Mouse (Mus musculus): Measurements from ENCODE around the gene Ccdc28a.
A peak's percentile ranks its signal among the peaks of the same experiment; 100 is the strongest.

The Ccdc28a gene

DNA sequence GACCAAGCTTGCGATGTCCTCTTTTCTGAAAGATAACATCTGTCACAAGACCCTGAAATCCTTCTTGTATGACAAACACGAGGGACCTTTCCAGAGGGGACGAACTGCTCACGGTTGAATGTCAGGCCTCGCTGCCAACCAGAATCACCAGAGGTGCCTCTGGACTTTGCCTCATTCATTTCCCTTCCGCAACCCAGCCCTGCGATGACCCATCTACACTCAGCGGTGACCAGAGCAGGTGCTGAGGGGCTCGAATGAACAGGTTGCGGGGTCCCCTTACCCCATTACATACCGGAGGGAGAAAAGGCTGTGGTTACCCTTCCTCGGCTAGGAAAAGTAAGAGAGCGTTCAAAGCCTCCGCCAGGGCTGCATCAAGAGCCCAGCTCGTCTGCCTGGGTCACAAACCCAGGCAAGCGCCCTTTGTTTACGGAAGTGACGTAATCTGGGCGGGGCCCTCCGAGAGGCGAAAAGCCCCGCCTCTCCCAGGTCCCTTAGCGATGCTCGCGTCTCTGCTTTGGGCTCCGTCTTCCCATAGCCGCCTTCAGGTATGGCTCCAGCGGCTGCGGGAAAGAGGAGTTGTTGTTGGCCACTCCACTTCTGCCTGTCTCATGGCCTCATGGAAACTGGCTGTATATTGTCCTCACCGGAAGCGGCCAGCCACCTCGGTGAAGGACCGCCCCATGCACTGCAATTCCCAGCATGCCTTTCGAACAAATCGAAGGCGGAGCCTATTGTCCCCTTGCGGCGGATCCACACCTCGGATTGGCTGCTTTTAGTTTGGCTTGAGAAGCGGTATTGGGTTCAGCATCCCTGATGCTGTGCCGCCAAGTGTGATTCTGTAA lies at the start of gene Ccdc28a:
Gene Ccdc28a, minus strand, starts transcription at position 439 of the 842 bp plus-strand sequence.
- DNase-seq (ENCODE audit: low read depth, low spot score) = peak; percentile 99

DNA sequence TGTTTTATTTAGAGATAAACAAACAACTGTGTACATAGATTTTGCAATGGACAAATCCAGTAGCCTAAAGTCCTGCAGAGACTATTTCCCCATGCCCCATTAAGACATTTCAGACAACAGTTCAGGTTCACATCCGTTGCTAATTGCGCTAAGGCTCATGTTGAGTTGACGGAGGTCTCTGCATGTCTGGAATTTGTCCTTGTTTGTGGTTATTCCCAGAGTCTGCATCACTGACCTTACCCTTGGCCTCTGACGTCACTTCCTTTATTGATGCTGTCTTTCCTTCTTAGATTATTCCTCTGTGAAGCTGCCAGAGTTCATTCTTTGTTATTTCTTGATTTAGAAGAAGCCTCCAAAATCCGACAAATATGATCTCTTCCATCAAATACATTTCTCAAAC lies 49.2 kb upstream of the Ccdc28a start:
- no peak for DNase-seq (ENCODE audit: low read depth, low spot score)

DNA sequence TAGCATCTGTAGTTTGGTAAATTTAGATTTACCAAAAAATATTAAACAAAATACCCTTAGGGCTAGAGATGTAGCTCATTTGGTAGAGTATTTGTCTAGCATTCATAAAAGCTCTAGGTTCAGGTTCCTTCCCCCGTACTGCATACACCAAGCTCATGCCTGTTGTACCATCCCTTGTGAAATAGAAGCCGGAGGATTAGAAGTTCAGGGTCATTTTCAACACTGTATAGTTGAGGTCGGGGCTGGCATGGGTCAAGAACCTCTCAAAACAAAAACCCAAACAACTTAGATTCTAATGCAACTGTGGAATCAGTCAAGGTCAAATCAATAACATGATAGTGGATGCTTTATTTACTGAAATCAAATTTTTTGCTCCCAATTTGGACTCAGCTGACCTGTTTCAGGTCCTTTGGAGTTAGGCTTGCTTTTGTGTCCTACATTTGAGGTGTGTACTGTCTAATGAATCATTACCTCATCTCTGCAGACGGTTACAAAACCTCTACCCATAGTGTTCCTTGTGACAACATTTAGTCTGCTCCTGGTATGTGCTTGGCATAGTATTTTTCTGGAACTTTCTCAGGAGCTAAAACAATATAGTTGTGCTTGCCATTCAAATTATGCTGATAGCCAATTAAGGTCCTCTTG lies 41.4 kb upstream of the Ccdc28a start:
- DNase-seq (ENCODE audit: low read depth, low spot score) = no peak

DNA sequence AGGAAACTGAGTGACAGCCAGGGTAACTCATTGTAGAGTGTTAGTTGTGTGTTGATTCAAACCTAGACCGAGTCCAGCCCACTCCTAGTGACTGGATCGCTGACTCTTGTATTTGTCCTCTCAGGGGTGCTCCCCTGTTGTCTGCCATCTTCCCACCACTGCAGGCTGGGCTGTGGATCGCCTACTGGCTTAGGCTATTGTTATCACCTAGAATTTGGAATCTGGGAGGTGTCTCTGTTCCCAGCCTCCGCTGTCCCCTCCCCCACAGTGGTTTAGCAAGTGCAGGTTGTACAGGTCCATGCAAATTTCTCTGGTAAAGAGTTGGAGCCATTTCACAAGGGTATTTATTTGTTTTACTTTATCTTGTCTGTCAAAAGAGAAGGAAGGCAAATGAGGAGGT lies 16.5 kb upstream of the Ccdc28a start:
- DNase-seq (ENCODE audit: low read depth, low spot score) = no peak

DNA sequence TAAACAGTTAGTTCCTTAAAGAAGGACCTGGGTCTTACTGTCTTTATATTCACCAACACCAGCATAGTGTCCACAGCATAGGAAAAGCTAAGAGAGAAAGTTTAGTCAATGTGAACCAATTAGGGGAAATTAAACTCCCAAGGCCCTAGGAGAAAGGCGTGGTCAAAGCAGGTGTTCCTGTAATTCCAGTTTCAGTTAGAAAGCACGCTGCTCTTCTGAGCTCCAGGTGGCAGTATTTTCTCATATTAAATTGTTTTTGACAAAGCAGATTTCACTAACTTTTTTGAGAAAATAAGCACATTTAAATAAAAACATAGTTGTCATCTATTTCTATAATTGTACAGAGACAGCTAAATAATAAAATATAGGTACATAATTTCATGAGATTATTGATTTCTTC lies 8.8 kb upstream of the Ccdc28a start:
- DNase-seq (ENCODE audit: low read depth, low spot score) = peak; percentile 65

DNA sequence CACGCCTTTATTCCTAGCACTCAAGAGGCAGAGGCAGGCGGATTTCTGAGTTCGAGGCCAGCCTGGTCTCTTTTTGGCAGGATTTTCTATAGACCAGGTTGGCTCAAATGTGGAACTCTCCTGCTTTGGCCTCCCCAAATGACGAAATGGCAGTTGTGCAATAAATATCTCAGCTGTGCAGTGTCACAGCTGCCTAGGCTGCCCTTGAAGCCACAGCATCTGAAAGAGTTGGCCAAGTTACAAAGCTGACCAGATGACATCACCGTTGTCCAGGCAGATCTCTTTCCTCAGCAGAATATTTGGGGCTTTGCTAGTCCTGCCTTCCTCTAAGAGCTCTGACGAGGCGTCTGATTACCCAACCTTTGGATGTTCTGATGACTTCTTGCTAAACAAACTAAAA lies 2.4 kb upstream of the Ccdc28a start:
- DNase-seq (ENCODE audit: low read depth, low spot score) = no peak

DNA sequence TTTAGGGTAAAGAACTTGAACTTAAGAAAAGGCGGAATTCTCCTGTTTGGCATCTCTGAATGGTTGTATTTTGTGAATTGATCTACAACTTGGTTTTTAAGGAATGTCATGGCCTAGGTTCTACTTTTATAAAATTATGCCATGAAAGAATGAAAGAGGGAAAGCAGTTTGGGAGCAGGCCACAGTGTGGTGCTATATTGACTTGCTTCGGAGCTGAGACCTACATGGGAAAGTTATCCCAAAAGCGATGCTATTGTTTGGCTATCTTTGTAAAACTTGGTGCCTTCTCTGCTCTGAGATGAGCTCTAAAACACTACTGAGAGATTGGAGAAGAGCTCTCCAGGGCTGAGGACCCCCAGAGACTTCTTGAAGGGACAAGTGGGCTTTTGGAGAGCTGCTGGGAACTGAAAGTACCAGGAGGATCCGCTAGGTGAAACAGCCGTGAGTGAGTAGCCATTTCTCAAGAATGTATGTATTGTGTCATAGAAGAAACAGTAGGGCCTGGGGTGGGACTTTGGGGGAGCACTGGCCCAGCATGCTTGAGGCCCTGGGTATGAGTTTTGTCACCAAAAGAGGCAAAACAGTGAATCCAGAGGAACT lies 1.6 kb upstream of the Ccdc28a start:
- DNase-seq (ENCODE audit: low read depth, low spot score) = peak; percentile 6

DNA sequence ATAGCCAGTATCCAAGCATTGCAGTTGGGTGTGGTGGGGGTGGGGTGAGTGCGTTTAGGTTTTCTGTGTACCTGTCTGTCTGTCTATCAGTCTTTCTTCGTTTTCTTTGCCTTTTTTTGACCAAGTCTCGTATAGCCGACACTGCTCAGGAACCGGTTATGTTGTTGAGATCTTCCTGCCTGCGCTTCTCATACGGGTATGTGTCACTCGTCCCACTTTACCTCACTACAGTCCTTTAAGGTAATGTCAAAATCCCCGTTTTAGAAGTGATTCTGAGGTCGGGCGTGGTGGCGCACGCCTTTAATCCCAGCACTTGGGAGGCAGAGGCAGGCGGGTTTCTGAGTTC lies 577 bp upstream of the Ccdc28a start:
- DNase-seq (ENCODE audit: low read depth, low spot score) = no peak

DNA sequence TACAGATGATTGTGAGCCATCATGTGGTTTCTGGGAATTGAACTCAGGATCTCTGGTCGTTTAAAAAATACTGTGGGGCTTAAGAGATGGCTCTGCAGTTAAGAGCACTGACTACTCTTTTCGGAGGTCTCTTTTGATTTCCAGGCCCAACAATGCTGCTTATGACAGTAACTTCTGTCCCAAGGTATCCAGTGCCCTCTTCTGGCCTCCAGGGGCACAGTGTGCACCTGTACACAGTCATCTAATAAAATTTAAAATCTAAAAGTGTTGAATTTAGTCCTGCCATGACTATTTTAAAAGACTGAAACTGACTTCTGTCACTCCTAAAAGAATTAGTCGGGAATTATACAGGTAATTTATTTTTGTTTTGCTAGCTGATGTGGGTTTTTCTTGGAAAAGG lies 907 bp downstream of the Ccdc28a start:
- peak; percentile 61 for DNase-seq (ENCODE audit: low read depth, low spot score)

DNA sequence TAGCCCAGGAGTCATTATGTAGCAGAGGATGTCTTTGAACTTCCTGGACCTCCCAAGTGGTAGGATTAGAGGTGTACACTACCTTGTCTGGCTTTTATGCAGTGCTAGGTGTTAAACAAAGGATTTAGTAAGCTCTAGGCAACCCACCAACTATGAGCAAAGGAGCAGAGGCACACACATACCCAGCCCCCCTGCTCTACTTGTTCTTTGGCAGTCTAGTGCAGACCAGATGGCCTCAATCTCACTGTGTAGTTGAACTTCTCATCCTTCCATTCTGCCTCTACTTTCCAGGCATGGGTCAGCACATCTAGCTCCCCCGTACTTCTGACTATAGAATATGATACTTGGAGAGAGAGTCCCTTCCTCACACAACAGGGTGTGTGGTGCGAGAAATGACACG lies 10.4 kb downstream of the Ccdc28a start:
- no peak for DNase-seq (ENCODE audit: low read depth, low spot score)

DNA sequence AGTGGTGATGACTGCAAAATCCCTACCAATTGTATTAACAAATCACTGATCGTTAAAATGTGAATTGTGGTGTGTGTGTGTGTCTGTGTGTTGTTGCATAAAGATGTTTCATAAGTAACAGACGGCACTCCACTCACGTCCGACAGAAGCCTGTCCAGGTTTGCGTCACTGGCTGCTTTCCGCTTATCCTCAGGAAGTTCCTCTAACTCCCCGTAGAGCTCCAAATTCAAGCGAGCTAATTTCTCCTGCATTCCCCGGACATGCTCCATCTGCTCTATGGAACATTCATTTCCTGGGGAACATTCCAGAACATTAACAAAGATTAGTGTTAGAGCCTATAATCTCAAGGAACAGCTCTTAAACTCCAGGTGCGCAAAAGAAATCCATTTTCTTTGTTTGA lies 15.4 kb downstream of the Ccdc28a start:
- no peak for DNase-seq (ENCODE audit: low read depth, low spot score)

DNA sequence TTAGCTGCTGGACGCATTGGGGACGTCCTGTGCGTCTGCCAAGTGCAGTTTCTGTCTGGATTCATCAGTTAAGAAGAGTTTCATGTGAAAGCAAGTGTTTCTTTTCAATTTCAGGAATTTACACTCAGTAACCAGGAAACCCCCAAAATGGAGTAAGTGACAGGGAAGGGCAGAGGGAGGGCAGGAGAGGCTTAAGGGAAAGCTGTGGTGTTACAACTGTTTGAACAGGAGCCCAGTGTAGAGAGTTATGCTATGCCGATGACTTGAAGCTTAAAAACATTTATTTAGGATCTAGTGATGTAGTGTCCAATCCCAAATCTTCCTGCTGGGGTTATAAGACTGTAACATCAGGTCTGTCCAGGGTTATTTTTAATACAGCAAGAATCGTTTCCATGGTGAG lies 20.7 kb downstream of the Ccdc28a start:
- DNase-seq (ENCODE audit: low read depth, low spot score) = no peak

DNA sequence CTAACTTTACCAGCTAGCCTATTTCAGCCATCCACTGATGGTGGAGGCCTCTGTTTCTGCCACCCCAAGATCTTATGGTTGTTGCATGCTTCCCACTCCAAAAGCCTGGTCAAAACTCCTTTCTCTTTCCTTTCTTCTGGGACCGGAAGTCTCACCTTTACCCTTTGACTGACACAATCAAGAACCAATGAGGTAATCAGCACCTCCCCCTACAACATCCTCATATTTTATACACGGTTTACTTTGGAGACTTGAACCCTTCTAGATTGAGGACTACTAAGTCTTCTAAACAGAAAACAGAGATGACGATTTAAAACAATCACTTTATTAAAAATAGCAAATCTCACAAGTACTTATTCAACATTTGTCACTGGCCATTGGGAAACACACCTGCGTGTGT lies 21.4 kb downstream of the Ccdc28a start:
- no peak for DNase-seq (ENCODE audit: low read depth, low spot score)

DNA sequence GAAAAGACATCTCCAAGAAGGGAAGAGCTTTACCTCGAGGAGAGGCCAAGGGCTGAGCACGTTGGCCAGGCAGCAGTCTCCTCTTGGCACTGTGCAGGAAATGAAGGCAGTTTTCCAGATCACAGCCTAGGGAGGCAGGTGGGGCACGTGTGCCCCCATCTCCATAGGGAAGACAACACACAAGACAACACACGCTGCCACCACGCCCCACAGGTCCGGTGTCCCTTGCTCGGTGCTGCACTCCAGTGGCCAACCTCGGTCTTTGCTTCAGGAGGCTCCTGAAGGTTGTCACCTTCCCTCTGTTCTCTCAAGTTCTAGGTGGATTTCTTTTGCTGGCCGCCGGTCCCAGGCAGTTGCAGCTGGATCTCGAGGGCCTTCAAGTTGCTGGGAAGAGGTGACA lies 24.1 kb downstream of the Ccdc28a start, which contains the start of gene Ect2l:
Gene Ect2l, minus strand, starts transcription at position 165 of the 400 bp plus-strand sequence.
- peak; percentile 62 for DNase-seq (ENCODE audit: low read depth, low spot score)

DNA sequence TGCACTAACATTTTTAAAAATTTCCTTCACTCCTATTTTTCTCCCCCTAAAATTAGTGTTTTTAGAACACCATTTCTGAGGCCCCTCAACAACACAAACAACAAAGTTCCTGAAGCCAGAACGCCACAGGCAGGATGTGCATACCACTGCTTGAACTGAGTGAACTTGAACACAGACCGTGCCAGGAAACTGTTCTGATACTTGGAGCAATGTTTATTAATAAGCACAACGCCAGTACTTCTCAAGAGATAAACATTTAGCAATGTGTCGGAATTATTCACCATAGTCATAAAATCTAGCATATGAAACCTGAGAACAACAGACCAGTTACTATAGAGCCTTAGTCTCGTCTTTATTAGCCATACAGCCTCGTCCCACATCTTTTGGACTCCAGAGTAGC lies 24.7 kb downstream of the Ccdc28a start:
- DNase-seq (ENCODE audit: low read depth, low spot score) = no peak

DNA sequence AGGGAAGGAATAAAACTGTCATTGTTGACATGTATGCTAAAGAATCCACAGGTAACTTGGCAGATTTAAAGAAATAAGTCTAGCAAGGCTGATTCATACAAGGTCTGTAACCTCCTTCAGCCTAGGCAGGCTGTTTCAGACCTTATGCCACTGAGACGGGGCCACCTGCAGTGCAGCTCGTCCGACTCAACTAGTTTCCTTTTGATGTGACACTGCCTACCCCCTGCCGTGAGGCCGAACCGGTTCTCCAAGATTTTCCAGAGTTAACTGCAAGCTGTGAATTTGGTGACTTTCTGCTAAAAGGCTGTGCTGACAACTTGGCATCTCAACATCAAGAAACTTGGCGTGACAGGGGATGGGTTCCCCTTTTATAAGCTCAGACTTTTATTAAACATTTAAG lies 30.7 kb downstream of the Ccdc28a start:
- DNase-seq (ENCODE audit: low read depth, low spot score) = no peak

DNA sequence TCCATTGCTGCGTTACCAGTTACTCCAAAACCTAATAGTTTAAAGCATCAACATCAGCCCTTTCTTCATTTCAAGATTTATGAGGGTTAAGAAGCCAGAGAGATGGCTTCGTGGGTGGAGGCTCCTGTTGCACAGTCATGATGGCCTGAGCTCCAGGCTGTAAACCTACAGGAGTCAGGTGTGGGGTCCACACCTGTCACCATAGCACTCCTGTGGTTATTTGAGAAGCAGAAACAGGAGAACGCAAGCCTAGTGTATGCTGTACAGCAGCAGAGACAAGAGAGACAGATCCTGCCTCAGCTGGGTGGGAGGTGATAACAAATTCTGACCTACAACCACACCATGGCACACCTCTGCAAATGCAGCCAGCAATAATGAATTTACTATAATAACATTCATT lies 32.4 kb downstream of the Ccdc28a start:
- DNase-seq (ENCODE audit: low read depth, low spot score) = no peak

DNA sequence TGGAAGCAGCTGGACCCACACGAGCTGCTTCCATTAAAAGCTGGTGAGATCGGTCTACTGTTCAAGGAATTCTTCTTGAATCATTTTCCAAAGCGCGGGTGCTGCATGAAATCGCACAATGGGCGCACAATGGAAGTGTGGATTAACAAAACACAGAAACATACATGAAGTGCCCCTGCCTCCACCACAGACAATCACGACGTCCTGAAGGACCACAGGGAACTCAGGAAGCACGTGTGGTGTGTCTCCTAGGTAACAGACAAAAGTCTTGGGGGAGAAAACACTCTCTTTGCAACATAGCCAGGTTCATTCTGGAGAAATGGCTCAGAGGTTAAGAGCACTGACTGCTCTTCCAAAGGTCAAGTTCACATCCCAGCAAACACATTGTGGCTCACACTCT lies 34.1 kb downstream of the Ccdc28a start:
- DNase-seq (ENCODE audit: low read depth, low spot score) = no peak

DNA sequence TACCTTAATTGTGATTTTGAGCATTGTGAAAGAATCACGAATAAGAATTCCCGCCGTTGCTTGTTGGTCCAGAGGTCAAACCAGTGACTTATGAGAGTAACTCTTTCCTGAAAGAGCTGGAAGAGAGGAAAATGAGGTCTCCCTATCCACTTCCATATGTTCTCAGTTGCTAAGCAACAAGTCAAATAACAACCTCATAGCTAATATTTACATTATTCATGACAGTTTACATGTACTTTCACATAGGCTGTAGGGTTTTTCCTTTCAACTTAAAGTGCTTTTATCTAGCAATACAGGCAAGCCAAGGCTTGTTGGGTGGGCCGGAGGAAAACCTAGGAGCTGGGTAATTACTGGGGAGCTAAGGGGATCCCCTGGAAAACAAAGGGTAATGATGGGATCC lies 34.9 kb downstream of the Ccdc28a start:
- no peak for DNase-seq (ENCODE audit: low read depth, low spot score)

DNA sequence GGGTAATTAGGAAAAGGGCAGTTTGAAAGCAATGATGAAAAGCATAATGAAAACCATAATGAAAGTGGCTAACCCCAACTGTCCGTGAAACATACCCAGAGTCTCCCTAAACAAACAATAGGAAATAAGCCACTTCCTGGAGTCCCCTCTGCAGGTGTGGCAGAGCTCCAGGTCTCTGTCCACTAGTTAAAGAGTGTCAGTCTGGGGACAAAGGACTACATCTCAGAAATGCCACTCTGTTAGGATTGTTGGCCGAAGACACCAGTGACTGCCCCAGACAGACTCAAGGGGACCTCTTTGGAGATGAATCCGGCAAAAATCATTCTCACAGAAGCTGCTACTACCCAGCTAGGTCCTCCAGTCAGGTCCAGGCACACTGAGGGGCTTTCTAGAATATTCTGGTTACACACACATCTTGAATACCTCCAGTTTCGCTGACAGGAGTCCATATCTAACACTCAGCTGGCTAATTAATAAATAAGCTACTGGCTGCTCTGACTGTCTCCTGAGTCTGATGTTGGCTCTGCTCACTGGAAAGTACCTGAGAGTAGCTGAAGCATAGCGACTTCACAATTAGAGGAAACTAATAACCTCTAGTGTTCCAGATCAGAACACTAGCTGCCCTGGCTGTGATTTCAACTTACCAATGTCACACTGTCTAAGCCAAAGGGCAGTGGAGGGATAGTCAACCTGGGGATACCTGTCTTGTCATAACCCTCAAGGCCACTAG lies 36.3 kb downstream of the Ccdc28a start:
- DNase-seq (ENCODE audit: low read depth, low spot score) = no peak

DNA sequence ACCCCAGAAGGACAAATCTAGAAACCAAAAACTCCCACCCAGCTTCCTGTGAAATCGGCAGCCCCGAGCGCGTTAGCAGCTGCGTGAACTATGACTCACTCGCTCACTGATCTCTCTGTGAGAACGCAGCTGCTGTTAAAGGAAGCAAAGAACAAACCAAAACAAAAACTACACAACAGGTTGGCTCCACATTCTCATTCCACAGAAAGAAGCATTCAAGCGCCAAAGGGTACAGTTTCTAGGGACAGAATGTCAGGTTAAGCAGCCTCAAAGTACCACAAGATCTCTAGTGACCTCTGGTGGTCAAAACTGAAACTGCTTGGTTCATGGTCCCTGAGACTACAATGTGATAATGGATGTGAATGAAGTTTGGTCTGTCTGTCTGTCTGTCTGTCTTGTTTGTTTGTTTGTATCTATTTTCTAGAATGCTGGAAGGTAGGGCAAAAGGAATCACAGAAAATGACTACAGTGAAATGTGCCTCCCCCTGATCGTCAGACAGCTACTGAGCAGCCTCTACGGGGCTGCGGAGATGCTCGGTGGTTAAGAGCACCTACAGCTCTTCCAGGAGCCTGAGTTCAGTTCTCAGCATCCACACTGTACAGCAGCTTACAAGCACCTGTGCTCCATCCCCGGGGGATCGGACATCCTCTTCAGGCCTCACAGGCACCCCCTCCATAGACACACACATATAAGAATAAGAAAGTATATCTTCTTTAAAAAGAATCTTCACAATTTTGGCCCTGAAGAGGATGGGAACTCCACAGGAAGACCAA lies 37.4 kb downstream of the Ccdc28a start:
- peak; percentile 80 for DNase-seq (ENCODE audit: low read depth, low spot score)

Data from A20 (cell line).